Mouse (Mus musculus) heart, embryonic 14.5 days (tissue): Measurements from ENCODE around the gene Olfr66. TPM values are rescaled to one million over a fixed set of nuclear protein-coding genes. Genes with fewer than 3 reads are reported as not detected.

ENCODE experiments used
- ATAC-seq: fragments of 200-750 bp; cut with Nextera tagmentation; 2 replicates; pipeline ENCODE4 v1.8.0; 2017; ENCODE audit warnings: low read depth, moderate TSS enrichment; ENCODE audit not compliant: insufficient number of reproducible peaks, insufficient read depth, low FRiP score
- H3K27ac ChIP-seq, 2 experiments: fragments of 200-500 bp in 1 of 2; fragments of 300-500 bp in 1 of 2; sonication (generic) in 1 of 2; replicated peaks in 1 of 2; 2 replicates each; pipeline ENCODE4 v1.5.1; 2012 to 2014; ENCODE audit warnings: low read depth in 2 of 2, low read length in 2 of 2, control low read depth in 1 of 2, mild to moderate bottlenecking in 1 of 2, mixed read lengths in 1 of 2; ENCODE audit not compliant: control insufficient read depth in 1 of 2, insufficient read depth in 1 of 2
- H3K27me3 ChIP-seq: fragments of 300-500 bp; sonication (generic); 2 replicates; pipeline ENCODE4 v1.6.1; 2014; ENCODE audit warnings: mild to moderate bottlenecking, low read length, control low read depth; ENCODE audit not compliant: control insufficient read depth, insufficient read depth
- H3K36me3 ChIP-seq: fragments of 300-500 bp; sonication (generic); 2 replicates; pipeline ENCODE4 v1.6.1; 2014; ENCODE audit warnings: mild to moderate bottlenecking, control low read depth, low read length, mixed read lengths; ENCODE audit not compliant: control insufficient read depth, insufficient read depth
- H3K4me1 ChIP-seq, 2 experiments: fragments of 200-500 bp in 1 of 2; fragments of 300-500 bp in 1 of 2; sonication (generic) in 1 of 2; 2 replicates each; pipeline ENCODE4 v1.6.1; 2012 to 2014; ENCODE audit warnings: low read length in 2 of 2, control low read depth in 1 of 2, mixed read lengths in 1 of 2; ENCODE audit not compliant: control insufficient read depth in 2 of 2, insufficient read depth in 2 of 2
- H3K4me2 ChIP-seq: fragments of 300-500 bp; sonication (generic); 2 replicates; pipeline ENCODE4 v1.6.1; 2014; ENCODE audit warnings: mild to moderate bottlenecking, low read length
- H3K4me3 ChIP-seq, 2 experiments: fragments of 200-500 bp in 1 of 2; fragments of 300-500 bp in 1 of 2; sonication (generic) in 1 of 2; 2 replicates each; pipeline ENCODE4 v1.5.1; 2012 to 2014; ENCODE audit warnings: low read length in 2 of 2, mild to moderate bottlenecking in 2 of 2, control low read depth in 1 of 2, low read depth in 1 of 2, moderate library complexity in 1 of 2; ENCODE audit not compliant: control insufficient read depth in 1 of 2, insufficient read depth in 1 of 2
- H3K9ac ChIP-seq: fragments of 300-500 bp; sonication (generic); 2 replicates; pipeline ENCODE4 v1.6.1; 2014; ENCODE audit warnings: mild to moderate bottlenecking, low read length
- H3K9me3 ChIP-seq: fragments of 300-500 bp; sonication (generic); 2 replicates; pipeline ENCODE4 v1.6.1; 2016; ENCODE audit warnings: low read length, control low read depth; ENCODE audit not compliant: control insufficient read depth
- WGBS: fragments of 180-500 bp; shearing (Covaris S2); extraction: QIAGEN DNeasy Blood & Tissue Kit; methylation state at CpG from one replicate; pipeline ENCODE4 v1.1.7; 2014; 5-methylcytosine and 5-hydroxymethylcytosine counted together
- polyA plus RNA-seq: library from polyadenylated mRNA; unstranded; fragments of >200 nt; fragmentation: Nextera tagmentation; extraction: Ambion mirVana; gene quantifications from 2 replicates; pipeline ENCODE4 v1.2.1, GENCODE M21; 2014

Olfr66 gene
- polyA plus RNA-seq, 1 experiment from 2014 or later: not detected

GRCm38 (mm10) chr7:103854669-103855068, 31.4 kb downstream of the Olfr66 start:
- Histone ChIP-seq H3K9ac (no peak overlapping the region), H3K27me3 (no peaks in the 10 kb centered on the region), H3K27ac (no peak overlapping the region), H3K36me3 (no peaks in the 10 kb centered on the region), H3K4me3 (no peak overlapping the region), H3K4me2 (no peak overlapping the region), H3K4me1 (no peaks in the 10 kb centered on the region), H3K9me3 (no peaks in the 10 kb centered on the region)
- no peak for ATAC-seq
- 58% methylated on average over 1 of the region's 1 CpGs for WGBS

- Histone ChIP-seq H3K36me3 (no peaks in the 10 kb centered on the region), H3K9ac (no peak within 1 kb of the TSS), H3K27me3 (no peaks in the 10 kb centered on the region), H3K9me3 (no peaks in the 10 kb centered on the region), H3K4me2 (no peak within 1 kb of the TSS), H3K4me1 (no peaks in the 10 kb centered on the region), H3K4me3 (no peak within 1 kb of the TSS), H3K27ac (no peak within 1 kb of the TSS)
- 46% methylated on average over 2 of the region's 2 CpGs for WGBS
- no peak for ATAC-seq
Observed at GRCm38 (mm10) chr7:103853090-103853489, 33.0 kb downstream of the Olfr66 start, which contains the start of gene Hbb-y. Hbb-y (minus strand) TSS chr7:103853216.

GRCm38 (mm10) chr7:103844525-103845325, 41.3 kb downstream of the Olfr66 start:
- H3K9ac ChIP-seq: no peak overlapping the region
- H3K4me2 ChIP-seq: no peak overlapping the region
- no peak overlapping the region for H3K4me3 ChIP-seq
- no peaks in the 10 kb centered on the region for H3K9me3 ChIP-seq
- no peaks in the 10 kb centered on the region for H3K27me3 ChIP-seq
- no peak overlapping the region for H3K27ac ChIP-seq
- ATAC-seq: no peak
- H3K4me1 ChIP-seq: no peaks in the 10 kb centered on the region
- 50% methylated on average over 1 of the region's 2 CpGs for WGBS
- H3K36me3 ChIP-seq: no peaks in the 10 kb centered on the region

GRCm38 (mm10) chr7:103843034-103843433, 43.0 kb downstream of the Olfr66 start, which contains the start of gene Hbb-bh1:
Hbb-bh1 (minus strand) TSS chr7:103843164.
- H3K9me3 ChIP-seq: no peaks in the 10 kb centered on the region
- H3K4me2 ChIP-seq: no peak within 1 kb of the TSS
- H3K27ac ChIP-seq: no peak within 1 kb of the TSS
- no peak within 1 kb of the TSS for H3K9ac ChIP-seq
- H3K36me3 ChIP-seq: no peaks in the 10 kb centered on the region
- no peaks in the 10 kb centered on the region for H3K4me1 ChIP-seq
- WGBS: 47% methylated on average over 2 of the region's 2 CpGs
- H3K27me3 ChIP-seq: no peaks in the 10 kb centered on the region
- no peak for ATAC-seq
- H3K4me3 ChIP-seq: no peak within 1 kb of the TSS

GRCm38 (mm10) chr7:103840268-103840667, 45.8 kb downstream of the Olfr66 start, which contains the start of gene Hbb-bh2:
Hbb-bh2 (minus strand) TSS chr7:103840520.
- no peak for ATAC-seq
- Histone ChIP-seq H3K27ac (no peak within 1 kb of the TSS), H3K36me3 (no peaks in the 10 kb centered on the region), H3K9ac (no peak within 1 kb of the TSS), H3K4me1 (no peaks in the 10 kb centered on the region), H3K4me3 (no peak within 1 kb of the TSS), H3K4me2 (no peak within 1 kb of the TSS), H3K9me3 (no peaks in the 10 kb centered on the region), H3K27me3 (no peaks in the 10 kb centered on the region)
- 68% methylated on average over 3 of the region's 3 CpGs for WGBS

Other genes with a start within 250 kb of the Olfr66 start
- not detected in 2 replicates for gene Olfr622, start 243.6 kb downstream of the Olfr66 start, polyA plus RNA-seq
- gene Olfr623, start 222.6 kb downstream of the Olfr66 start, polyA plus RNA-seq: not detected in 2 replicates
- gene Olfr624, start 215.1 kb downstream of the Olfr66 start, polyA plus RNA-seq: 0.04 and 0.08 TPM in 2 replicates
- gene Olfr625-ps1, start 203.5 kb downstream of the Olfr66 start, polyA plus RNA-seq: not detected in 2 replicates
- gene Olfr243, start 171.6 kb downstream of the Olfr66 start, polyA plus RNA-seq: not detected in 2 replicates
- not detected in 2 replicates for gene Olfr628, start 155.9 kb downstream of the Olfr66 start, polyA plus RNA-seq
- gene Olfr629, start 141.3 kb downstream of the Olfr66 start, polyA plus RNA-seq: not detected in 2 replicates
- not detected in 2 replicates for gene Olfr630, start 128.9 kb downstream of the Olfr66 start, polyA plus RNA-seq
- not detected in 2 replicates for gene Olfr69, start 114.7 kb downstream of the Olfr66 start, polyA plus RNA-seq
- not detected in 2 replicates for gene Olfr68, start 106.6 kb downstream of the Olfr66 start, polyA plus RNA-seq
- gene Olfr67, start 94.4 kb downstream of the Olfr66 start, polyA plus RNA-seq: not detected in 2 replicates
- 4,945 and 8,964 TPM in 2 replicates for gene Hbb-bt, start 72.3 kb downstream of the Olfr66 start, polyA plus RNA-seq
- 11,662 and 20,684 TPM in 2 replicates for gene Hbb-bs, start 58.2 kb downstream of the Olfr66 start, polyA plus RNA-seq
- gene Hbb-bh2, start 45.7 kb downstream of the Olfr66 start, polyA plus RNA-seq: not detected in 2 replicates
- gene Hbb-bh1, start 43.1 kb downstream of the Olfr66 start, polyA plus RNA-seq: 15.5 and 17.8 TPM in 2 replicates
- gene Hbb-y, start 33.0 kb downstream of the Olfr66 start, polyA plus RNA-seq: 2,227 and 2,640 TPM in 2 replicates
- gene Olfr64, start 8.2 kb upstream of the Olfr66 start, polyA plus RNA-seq: not detected in 2 replicates
- gene Olfr65, start 17.2 kb upstream of the Olfr66 start, polyA plus RNA-seq: not detected in 2 replicates
- not detected in 2 replicates for gene Olfr631, start 42.6 kb upstream of the Olfr66 start, polyA plus RNA-seq
- not detected in 2 replicates for gene Olfr632, start 48.1 kb upstream of the Olfr66 start, polyA plus RNA-seq
- not detected in 2 replicates for gene Olfr633, start 58.2 kb upstream of the Olfr66 start, polyA plus RNA-seq
- gene Olfr635, start 84.9 kb upstream of the Olfr66 start, polyA plus RNA-seq: not detected in 2 replicates
- not detected in 2 replicates for gene Olfr638, start 112.5 kb upstream of the Olfr66 start, polyA plus RNA-seq
- 0.03 TPM in 1 of 2 replicates, not detected in the other for gene Olfr639, start 131.1 kb upstream of the Olfr66 start, polyA plus RNA-seq
- gene Olfr640, start 139.3 kb upstream of the Olfr66 start, polyA plus RNA-seq: not detected in 2 replicates
- not detected in 2 replicates for gene Olfr641, start 149.2 kb upstream of the Olfr66 start, polyA plus RNA-seq
- not detected in 2 replicates for gene Olfr642, start 166.4 kb upstream of the Olfr66 start, polyA plus RNA-seq
- gene 4930516K23Rik, start 175.2 kb upstream of the Olfr66 start, polyA plus RNA-seq: not detected in 2 replicates
- not detected in 2 replicates for gene Olfr644, start 185.6 kb upstream of the Olfr66 start, polyA plus RNA-seq
- gene Olfr645, start 199.2 kb upstream of the Olfr66 start, polyA plus RNA-seq: not detected in 2 replicates
- not detected in 2 replicates for gene Olfr646, start 218.6 kb upstream of the Olfr66 start, polyA plus RNA-seq
- gene Ubqln5, start 243.6 kb upstream of the Olfr66 start, polyA plus RNA-seq: not detected in 2 replicates